Mouse (Mus musculus) ovary, postnatal 14 days (tissue): Measurements from ENCODE around the gene Ctdsp2.

ENCODE experiments used
- DNase-seq: peaks from one replicate; pipeline ENCODE4 v3.0.0; 2022; ENCODE audit warnings: low spot score

The Ctdsp2 gene

DNA sequence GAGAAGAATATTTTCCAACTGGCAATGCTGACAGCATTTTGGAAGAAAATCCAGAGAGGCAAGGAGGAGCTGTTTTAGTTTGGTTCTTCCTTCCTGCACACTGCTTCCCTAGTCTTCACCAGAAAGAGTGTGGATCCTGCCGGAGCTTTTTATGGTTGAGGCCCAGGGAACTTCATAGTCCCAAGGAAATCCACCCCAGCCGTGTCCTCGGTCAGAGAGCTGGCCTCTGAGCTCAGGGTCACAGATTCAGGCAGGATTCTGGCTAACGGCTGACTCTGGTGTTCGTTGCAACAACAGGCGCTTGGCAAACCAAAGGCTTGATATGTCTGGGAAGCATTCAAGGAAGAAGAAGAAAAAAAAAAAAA lies 15.6 kb upstream of the Ctdsp2 start:
- DNase-seq = no peak

DNA sequence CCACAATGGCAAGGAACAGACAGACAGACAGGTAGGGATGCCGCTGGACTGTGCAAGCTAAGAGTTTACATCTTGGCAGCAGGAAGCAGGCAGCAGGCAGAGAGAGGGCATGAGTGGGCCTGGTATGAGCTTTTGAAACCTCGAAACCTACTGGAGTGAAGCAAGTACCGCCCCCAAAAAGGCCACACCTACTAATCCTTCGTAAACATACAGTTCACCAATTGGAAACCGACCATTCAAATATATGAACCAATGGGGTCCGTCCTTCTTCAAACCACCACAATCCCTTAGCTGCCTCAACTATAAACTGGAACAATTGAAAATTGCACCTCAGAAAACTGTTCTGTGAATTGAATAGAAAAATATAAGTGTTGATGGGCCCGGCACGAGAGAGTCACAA lies 14.7 kb upstream of the Ctdsp2 start:
- DNase-seq = no peak

DNA sequence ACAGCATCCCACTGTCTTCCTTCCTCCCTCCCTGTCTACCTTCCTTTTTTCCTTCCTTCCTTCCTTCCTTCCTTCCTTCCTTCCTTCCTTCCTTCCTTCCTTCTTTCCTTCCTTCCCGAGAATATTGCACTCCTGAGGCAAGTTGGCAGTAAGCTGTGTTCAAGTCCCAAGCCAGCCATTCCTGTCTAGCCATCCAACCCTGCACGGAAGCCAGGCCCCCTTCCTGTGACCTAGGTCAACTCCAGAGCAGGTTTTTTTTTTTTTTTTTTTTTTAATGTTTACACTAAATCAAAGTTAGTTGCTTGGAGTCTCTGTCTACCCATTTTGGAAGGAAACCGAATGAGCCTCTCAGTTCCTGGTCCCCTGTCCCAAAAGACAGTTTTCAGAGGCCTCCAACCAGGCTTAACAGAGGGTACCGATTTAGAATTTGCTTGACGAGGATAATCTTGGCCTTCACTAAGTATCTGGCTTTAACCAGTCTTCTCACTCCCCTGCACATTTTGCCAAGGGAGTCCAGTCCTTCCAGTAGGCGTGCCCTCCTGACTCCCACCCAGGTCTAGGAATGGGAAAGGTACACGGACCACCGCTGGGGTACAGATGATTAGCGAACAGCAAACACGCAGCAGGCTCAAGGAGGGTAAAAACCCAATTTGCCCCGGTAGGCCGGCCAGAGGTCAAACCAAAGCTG lies 7.0 kb upstream of the Ctdsp2 start:
- no peak for DNase-seq

DNA sequence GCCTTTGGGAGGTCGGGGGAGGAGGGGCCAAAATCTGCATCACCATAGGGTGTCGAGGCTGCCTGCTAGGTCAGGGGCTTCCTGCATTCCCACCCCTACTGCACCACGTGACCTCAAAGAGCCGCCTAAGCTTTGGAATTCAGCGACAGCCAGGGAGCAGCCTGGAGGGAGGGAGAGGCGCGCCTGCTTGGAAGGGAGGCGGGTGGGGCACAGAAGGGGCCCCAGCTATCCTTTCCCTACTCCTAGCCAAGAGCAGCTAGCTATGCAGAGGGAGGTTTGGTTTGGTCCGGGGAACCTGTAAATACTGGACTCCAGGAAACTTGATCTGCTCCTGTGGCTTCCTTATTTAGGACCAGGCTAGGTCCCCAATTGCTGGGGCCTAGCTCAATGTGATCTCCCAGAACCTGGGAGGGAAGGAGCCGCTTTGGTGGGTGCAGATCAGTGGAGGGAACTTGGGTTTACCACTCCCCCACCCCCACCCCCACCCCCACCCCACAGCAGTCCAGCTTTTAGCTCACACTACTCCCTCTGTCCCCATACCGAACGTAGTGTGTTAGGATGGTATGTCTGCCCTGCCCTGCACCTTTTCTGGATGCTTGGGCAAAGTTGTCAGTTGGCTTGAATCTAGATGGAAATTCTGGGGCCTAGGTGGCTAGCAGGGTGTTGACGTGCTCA lies 6.3 kb upstream of the Ctdsp2 start:
- DNase-seq = peak; percentile 31

DNA sequence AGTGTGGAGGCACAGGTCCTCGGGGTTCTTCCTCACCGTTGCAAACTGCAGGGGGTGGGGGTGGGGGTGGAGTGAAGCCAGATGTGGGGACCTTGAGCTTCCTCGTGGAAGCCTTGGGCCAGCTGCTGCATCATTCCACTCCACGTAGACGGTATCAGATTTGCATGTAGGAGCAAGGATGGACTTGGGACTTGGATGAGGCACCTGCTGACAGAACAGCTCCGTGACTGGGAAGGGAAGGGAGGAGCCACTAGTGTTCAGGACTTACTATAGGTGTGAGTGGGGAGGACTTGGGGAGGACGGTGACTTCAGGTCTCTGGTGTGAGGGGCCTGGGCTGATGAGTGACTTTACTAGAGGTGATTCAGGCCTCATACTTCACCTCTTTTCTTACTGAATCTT lies 5.5 kb upstream of the Ctdsp2 start:
- DNase-seq = no peak

DNA sequence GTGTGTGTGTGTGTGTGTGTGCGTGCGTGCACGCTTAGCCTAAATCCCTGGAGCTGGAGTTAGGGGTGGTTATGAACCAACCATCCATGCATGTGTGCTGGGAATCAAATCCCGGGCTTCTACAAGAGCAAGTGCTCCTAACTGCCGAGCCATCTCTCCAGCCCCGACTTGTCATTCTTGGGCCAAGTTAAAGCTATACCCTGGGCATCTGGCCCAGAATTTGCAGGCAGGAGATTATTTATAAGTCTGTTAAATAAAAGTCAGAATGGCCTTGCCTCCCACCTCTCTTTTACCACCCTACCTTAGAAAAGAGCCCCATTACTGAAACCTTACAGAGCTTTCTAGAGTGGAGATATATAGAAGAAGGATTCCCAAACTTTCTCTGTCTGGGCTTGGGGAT lies 2.8 kb upstream of the Ctdsp2 start:
- no peak for DNase-seq

DNA sequence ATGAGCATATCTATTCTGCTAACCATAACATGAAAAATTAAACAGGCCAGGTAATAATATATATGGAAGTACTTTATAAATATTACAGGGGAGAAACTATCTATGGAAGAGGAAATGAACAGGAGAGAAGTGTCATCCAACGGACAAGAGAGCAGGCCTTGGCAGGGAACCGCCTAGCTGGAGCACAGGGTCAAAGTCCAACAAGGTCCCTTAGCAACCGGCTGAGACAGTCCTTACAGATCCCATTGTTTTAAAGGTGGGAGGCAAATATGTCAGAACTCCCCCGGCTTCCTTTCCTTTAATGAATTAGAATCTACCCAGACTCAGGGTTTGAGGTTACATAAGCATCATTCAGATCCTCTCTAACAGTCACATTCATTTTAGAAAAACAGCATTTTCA lies 1.4 kb upstream of the Ctdsp2 start:
- DNase-seq = no peak

DNA sequence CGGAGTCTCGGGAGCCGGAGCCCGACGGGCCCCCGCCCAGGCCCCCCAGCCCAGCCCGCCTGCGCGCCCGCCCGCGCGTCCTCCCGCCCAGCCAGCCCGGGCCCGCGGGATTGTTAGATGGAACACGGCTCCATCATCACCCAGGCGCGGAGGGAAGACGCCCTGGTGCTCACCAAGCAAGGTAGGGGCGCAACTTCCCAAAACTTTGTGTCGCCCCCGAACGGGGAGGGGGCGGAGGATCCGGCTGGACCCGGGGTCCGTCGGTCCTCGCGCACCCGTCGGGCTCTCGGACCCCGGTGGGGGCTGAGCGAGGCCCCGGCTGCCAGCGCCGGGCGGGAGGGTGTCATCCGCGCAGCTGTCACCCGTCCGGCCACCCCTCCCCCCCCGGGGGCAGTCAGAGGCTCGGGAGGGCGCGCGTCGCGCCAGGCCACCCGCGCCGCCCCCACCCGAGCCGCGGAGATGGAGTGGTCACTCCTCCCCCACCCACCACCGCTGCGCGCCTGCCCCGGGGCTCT lies 661 bp downstream of the Ctdsp2 start:
- DNase-seq = peak; percentile 49

DNA sequence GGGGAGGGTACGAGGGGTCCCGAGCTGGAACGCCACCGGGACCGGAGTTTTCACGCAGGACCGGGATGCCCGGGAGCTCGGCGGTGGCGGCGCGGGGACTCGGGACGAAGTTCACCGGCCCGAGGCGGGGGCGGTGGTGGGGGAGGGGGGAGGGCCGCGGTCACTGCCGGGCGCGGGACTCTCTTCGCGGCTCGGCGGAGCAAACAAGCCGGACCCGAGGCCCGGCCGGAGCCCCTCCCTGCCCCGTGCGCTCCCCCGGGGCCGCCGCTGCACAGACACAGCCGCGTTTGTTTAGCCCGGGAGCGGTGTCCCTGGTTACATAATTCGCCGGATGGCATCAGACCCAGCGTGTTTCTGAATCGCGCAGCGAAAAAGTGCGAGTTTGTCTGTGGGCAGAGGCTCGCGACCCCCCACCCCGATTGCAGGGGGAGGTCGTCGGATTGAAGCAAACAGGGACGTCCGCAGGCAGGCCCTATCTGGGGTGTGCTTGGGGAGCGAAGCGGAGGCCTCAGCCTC lies 1.2 kb downstream of the Ctdsp2 start:
- peak; percentile 33 for DNase-seq

DNA sequence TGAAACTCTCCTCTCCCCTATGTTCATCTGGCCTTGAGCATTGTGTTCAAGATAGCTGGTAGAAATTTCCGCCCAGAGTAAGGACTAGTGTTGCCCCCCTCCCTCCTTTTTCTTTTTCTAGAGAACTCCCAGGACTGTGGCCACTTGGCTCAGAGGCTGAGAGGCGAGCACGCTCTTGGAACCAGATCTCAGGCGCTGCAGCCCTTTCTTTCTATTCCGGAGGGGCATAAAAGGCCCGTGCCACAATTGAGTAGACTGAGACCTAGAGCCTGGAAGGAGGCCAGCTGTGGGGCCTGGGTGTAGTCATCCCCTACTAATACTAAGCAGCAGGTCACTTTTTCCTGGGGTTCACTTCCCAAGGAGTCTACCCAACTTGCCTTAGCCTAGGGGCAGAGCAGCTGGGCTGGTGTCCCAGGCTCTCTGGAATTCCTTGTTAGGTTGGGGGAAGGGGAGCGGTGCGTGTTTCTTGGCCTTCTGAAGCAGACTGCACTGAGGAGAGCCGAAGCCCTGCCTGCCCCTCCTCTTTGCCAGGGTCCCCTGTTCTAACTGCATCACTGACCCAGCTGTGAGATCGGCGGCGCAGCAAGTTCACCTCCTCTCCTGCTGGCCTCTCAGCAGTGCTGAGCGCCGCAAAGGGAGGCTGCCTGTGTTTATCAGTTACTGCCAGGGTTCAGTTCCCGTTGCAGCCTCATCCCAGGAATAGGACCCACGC lies 1.9 kb downstream of the Ctdsp2 start:
- no peak for DNase-seq

DNA sequence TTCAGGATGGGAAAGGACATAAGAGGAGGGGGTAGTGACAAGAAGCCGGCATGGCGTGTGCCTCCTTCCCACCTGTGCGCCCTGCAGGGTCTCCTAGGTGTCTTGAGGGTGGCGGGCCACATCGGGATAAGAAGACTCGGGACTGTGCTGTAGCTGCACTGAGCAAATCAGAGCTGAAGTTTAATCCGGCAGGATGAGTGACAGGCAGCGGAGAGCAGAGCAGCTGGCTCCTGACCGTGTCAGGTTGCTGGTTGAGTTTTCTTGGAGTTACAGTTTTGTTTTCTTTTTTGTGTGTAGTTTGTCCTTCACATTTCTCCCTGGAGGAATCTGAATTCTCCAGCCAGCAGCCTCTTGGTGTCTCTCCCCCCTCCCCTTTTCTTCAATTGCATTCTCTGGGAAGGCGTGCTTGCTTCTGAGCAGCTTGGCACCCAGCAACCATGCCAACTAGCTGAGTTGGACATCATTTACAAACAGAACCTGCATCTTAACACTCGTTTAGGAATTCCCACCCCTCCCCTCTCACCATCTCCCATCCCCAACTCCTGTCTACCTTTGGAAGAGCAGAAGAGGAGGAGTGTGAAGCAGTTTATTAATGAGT lies 2.5 kb downstream of the Ctdsp2 start:
- DNase-seq = no peak

DNA sequence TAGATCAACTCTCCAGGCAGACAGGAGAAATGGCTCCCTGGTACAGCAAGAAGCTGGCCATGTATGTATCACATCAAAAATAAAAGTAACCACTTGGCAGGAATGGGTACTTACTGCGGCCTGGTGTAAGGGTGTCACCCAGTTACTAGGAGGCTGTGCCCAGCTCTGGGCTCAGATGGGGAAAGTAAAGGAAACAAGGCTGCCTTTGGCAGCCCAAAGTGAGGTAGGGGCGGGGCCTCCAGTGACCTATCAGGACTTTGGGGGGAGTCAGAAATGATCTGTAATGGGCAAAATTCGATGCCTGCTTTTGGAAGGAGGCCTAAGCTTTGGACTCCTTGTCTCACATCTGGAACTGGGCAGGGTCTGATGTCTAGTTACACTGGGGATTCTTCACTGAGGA lies 3.2 kb downstream of the Ctdsp2 start:
- DNase-seq = no peak

DNA sequence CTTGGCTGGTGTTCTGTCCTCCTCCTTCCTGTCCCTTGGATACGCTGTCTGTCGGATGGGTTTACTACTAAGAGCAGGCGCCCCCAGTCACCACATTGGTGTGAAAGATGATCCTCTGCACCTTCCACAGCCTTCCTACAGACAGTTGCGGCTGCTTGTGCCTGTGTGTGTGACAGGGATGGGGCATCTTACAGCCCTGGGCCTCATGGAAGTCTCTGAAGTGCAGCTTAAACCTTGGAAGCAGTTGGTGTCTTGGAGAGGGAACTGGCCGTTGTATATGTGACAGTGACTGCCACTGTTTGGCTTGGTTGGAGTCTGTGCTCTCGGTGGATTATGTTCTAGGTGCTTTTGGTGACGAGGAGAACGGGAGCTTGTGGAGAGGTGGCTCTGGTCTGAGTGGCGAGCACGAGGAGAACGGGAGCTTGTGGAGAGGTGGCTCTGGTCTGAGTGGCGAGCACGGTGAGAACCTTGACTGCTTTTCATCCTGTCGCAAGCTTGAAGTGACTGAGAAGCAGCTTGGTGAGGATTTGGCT lies 4.7 kb downstream of the Ctdsp2 start:
- DNase-seq = no peak

DNA sequence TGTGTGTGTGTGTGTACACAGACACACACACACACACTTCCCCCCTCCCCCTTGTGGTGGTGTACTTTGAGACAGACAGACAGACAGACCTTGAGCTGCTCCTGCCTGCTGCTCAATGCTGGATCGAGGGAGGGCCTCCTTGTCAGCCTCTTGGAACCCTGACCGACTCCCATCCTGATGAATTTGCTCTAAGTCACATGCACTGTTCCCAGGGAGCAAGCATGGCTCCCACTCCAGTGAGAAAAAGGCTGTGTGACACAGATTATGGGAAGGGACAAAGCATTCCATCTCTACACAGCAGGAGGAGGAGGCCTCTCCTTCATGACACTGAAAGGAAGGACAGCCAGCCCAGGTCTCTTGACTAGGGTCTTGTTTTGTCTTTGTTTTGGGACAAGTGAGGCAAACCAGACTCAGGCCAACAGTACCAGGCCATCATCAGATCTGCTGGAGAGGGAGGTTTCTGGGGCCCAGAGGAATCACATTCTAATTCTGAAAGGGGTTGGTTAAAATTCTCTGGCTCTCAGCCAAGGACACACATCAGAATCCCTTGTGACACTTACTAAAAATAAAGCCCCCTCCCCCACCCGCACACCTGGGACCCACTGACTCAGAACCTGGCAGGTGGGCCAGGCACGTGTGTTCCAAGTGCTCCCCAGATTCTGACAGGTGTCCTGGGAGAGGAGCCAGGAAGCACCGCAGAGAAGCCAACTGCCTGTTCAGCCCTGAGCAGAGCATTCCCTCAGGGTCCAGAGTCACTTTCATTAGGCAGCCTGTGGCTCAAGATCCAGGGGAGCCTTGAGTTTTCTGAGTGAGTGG lies 5.9 kb downstream of the Ctdsp2 start:
- no peak for DNase-seq

DNA sequence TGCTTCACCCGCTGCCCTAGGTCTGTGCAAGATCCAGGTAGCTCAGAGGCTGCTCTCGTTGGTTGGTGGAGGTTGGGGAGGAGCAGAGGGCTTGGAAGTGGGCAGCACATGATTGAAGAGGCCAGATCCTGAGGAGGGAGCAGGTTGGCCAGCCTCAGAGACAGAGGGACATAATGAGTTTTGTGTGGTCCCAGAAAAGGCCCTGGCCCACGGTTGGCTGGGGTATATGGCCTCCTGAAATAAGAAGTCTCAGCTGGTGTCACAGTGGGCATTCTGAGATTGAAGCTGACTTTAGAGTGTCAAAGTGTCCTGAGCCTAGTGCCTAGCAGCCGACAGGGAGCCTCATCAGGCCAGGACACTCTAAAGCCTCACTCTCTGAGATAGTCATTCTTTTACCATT lies 6.6 kb downstream of the Ctdsp2 start:
- no peak for DNase-seq

DNA sequence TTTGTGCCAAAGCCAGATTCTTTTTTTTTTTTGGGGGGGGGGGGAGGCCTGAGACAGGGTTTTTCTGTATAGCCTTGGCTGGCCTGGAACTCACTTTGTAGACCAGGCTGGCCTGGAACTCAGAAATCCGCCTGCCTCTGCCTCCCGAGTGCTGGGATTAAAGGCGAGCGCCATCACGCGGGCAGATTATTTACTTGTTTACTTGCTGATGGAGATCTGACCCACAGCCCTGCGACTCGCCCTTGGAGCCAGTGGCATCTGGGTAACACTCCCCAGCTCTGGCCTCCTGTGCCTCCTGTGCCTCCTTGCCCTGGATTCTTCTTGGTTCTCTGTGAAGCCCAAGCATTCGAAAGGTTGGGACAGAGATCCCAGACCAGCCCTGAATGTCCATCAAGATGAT lies 7.1 kb downstream of the Ctdsp2 start:
- DNase-seq = no peak

DNA sequence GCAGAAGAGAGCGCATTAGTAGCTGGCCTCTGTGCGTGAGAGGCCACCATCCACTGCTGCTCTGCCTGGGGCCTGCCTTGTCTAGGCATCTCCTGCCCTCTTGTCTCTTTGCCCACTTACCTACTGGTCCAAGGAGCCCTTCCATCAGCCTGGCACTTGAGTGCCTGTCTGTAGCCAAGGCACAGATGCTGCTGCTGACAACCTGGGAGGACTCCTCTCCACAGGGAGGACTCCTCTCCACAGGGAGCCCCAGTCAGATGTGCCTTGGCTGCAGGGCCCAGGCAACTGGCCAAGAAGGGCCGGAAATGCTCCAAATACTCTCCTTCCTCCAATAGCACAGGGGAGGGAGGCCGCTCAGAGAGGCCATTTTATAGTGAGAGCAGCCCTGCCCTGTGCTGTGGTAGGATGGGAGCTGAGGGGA lies 8.0 kb downstream of the Ctdsp2 start:
- peak; percentile 80 for DNase-seq

DNA sequence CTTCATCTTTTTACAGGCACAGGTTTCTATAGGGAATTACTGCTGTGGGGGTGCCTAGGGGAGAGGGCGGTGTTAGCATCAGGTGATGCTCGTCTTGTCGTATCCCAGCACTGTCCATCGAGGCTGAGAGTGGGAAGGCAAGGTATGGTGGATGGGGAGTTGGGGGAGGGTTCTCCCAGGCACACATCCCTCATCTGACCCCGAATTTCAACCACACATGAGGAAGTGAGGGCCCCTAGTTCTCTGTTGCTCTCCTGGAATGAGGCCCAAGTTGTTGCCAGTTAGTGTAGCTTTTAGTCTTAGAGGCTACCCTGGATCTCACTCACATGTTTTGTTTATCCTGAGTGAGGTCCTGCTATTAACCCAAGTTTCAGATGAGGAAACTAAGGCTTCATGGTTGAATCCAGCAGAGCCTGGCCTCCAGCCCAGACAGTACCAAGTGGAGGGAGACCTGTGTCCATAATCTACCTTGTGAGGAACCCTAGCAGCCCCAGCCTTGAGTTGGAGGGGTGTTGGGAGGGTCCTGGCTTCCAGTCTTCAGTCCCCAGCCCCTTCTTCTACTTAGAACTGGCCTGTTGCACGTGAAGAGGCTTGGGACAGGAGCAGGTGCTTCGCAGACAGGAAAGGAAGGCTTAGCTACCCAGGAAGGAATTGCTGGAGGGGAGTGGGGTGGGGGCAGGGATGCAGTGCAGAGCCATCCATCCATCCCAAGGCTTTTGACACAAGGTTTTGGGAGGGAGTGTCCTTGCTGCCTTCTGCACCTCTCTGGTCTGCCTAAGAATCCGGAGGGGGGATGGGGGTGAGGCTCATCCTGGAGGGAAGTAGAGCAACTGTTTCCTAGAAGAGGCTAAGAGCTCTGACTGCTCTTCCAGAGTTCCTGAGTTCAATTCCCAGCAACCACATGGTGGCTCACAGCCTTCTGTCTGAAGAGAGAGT lies 8.9 kb downstream of the Ctdsp2 start:
- no peak for DNase-seq

DNA sequence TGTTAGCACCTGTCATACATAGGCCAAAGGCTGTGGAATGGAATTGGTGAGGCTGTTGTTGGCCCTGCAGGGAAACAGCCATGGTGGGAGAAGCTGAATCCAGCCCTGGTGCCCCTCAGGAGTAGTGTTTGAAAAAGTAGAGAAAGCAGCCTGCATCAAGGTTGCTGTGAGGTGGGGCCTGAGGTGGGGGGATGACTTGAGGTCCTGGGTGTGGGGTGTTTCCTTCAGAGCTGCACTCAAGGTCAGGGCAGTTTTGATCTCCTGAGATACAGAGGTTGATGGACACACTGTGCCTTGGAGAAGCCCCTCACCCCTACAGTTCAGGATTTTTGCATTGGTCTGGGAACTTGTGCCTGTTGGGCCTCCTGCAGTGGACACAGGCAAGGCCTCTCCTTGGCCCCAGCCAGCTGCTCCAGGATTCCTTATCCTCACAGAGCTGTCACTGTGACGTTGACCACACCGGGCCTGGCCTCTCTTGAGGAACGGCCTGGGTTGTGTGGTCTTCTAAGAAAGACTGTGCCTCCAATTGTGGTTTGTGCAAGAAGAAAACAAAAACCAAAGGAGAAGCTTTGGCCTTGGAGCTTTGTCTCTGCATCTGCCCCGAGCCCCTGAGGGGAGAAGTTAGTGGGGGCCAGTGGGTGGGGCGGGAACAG lies 10.1 kb downstream of the Ctdsp2 start:
- DNase-seq = no peak
